Mouse (Mus musculus): ENCODE results near the gene S100pbp. TPM values are rescaled to one million over a fixed set of nuclear protein-coding genes. Genes with fewer than 3 reads are reported as not detected.

Gene S100pbp
- polyA plus RNA-seq, 1 experiment from 2014 or later: 18.5 TPM

DNA sequence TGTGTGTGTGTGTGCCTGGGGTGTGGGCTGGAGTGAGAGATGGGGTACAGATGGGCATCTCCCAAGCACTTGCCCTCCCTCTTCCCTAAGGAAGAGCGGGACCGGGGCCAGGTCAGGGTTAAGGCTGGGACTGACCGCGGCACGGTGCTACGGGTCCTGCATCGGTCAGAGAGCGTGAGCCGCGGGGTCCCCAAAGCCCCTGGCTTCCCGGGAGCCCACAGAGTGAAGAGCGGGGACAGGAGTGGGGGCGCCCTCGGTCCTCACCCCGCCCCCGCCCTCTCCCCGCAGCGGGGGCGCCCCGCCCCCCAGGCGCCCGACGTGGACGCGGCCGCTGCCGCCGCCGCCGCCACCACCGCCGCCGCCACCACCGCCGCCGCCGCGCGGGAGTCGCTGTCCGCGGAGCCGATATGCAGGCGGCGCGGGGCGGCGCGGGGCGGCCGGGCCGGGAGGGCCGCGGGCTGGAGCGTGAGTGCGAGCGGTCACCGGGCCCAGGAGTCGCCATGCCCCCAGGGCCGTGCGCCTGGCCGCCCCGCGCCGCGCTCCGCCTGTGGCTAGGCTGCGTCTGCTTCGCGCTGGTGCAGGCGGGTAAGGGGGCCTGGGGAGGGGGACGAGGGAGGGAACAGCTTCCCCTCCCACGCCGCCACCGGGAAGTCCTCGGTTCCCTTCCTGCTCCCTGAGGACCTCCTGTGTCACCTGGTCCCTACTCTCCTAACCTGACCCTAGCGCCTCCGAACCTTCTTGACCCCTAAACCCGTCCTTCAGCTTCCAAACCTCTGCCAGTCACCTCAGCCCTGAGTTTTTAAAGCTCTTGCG is 52.7 kb downstream of the S100pbp start, which contains the start of gene Fndc5:
Gene Fndc5, plus strand, starts transcription at position 421 of the 813 bp plus-strand sequence.
- Histone ChIP-seq H3K27me3 (peaks cover 21% of the 10 kb centered on the region), H3K36me3 (no peaks in the 10 kb centered on the region), H3K9me3 (replicated peaks) (no peaks in the 10 kb centered on the region), H3K27ac (replicated peaks) (no peak within 1 kb of the TSS), H3K4me2 (replicated peaks) (peak within 1 kb of the TSS; percentile 93), H3K4me3 (replicated peaks) (peak within 1 kb of the TSS; percentile 56), H3K9ac (peak within 1 kb of the TSS; percentile 53), H3K4me1 (peaks cover 35% of the 10 kb centered on the region)
- no peak for ATAC-seq (ENCODE audit: insufficient number of reproducible peaks, low FRiP score, low TSS enrichment, low read depth)
- 2% methylated on average over 24 of the region's 80 CpGs for WGBS

- Histone ChIP-seq H3K4me3 (replicated peaks) (peak overlapping the region; percentile 56), H3K9ac (no peak overlapping the region), H3K9me3 (replicated peaks) (no peaks in the 10 kb centered on the region), H3K27ac (replicated peaks) (no peak overlapping the region), H3K4me2 (replicated peaks) (peak overlapping the region; percentile 93), H3K36me3 (no peaks in the 10 kb centered on the region), H3K4me1 (peaks cover 30% of the 10 kb centered on the region), H3K27me3 (peaks cover 21% of the 10 kb centered on the region)
- 37% methylated on average over 9 of the region's 9 CpGs for WGBS
- ATAC-seq (ENCODE audit: insufficient number of reproducible peaks, low FRiP score, low TSS enrichment, low read depth): no peak
These were observed 53.3 kb downstream of the S100pbp start for GRCm38 (mm10) chr4:129136189-129136578.

DNA sequence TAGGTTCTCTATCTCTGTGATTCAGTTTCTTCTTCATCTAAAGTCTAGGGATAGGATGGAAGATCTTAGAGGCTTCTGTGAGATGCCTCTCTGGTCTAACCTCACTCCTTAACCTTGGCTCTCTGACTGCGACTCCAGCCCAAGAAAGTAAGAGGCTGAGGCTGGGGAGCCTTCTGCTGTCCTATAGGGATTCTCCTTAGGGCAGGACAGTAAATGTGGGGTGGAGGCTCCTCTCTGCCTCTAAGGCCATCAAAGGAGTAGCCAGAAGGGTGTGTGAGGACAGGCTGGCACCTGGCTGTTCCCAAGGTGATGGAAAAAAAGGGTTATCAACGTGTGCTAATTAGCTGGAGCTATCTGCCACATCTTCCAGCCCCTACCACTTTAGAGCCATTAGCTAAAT is 53.9 kb downstream of the S100pbp start:
- no peak overlapping the region for H3K4me2 ChIP-seq (replicated peaks)
- H3K27me3 ChIP-seq: peaks cover 21% of the 10 kb centered on the region
- H3K4me1 ChIP-seq: peaks cover 35% of the 10 kb centered on the region
- H3K27ac ChIP-seq (replicated peaks): no peak overlapping the region
- H3K9me3 ChIP-seq (replicated peaks): no peaks in the 10 kb centered on the region
- WGBS: 61% methylated on average over 2 of the region's 2 CpGs
- H3K9ac ChIP-seq: no peak overlapping the region
- ATAC-seq (ENCODE audit: insufficient number of reproducible peaks, low FRiP score, low TSS enrichment, low read depth): no peak
- peak overlapping the region; percentile 56; the same call in 1 of the 2 replicates for H3K4me3 ChIP-seq (replicated peaks)
- H3K36me3 ChIP-seq: no peaks in the 10 kb centered on the region

DNA sequence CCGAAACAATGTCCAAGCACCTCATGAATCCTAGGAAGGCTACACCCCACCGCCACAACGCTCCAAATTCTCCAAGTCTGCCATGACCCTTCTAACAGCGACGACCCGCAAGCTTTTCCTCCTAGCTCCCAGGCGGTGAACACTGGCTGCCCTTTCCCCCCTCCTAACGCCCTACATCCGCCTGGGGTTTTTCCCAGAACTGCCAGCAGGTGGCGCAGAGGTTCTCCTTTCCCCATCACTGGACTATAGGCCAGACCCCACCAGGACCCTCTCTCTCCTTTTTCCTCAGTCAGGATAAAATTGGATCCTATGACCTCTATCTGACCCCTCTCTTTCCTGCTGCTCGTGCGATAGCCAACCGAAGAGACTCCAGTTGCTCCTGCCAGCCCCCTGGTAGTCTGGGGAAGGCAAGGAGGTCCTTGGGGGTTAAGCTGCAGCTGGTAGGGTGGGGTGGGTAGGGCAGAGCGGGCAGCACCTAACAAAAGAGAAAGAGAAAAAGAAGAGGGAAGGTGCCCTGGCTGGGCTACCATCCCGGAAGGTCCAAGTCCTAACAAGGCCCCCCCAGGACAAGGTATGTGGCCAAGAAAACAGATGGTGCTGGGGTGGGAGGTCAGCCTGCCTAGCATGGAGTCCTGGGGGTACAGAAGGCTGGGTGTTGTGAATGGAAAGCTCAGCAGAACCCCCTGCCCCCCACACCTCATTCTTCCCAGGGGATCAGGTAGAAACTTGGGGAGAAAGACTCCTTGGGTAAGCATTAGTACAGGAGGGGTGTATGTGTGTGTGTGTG is 54.5 kb downstream of the S100pbp start:
- Histone ChIP-seq H3K9ac (no peak overlapping the region), H3K27ac (replicated peaks) (no peak overlapping the region), H3K9me3 (replicated peaks) (no peaks in the 10 kb centered on the region), H3K4me1 (peaks cover 38% of the 10 kb centered on the region), H3K4me3 (replicated peaks) (peak overlapping the region; percentile 56), H3K4me2 (replicated peaks) (peak overlapping the region; percentile 40), H3K27me3 (peaks cover 21% of the 10 kb centered on the region), H3K36me3 (no peaks in the 10 kb centered on the region)
- 12% methylated on average over 15 of the region's 15 CpGs for WGBS
- no peak for ATAC-seq (ENCODE audit: insufficient number of reproducible peaks, low FRiP score, low TSS enrichment, low read depth)

GRCm38 (mm10) chr4:129130755-129131303 is 58.7 kb downstream of the S100pbp start:
- H3K9me3 ChIP-seq (replicated peaks): no peaks in the 10 kb centered on the region
- WGBS: 3% methylated on average over 17 of the region's 17 CpGs
- ATAC-seq (ENCODE audit: insufficient number of reproducible peaks, low FRiP score, low TSS enrichment, low read depth): peak; percentile 52; the same call in 1 of the 2 replicates
- peaks cover 7% of the 10 kb centered on the region for H3K27me3 ChIP-seq
- peak overlapping the region; percentile 33 for H3K4me3 ChIP-seq (replicated peaks)
- H3K9ac ChIP-seq: no peak overlapping the region
- peak overlapping the region; percentile 49 for H3K4me2 ChIP-seq (replicated peaks)
- 0 out of 2 replicates have a peak overlapping the region, but pooled peaks have one; percentile 55 for H3K27ac ChIP-seq (replicated peaks)
- peaks cover 36% of the 10 kb centered on the region for H3K4me1 ChIP-seq
- no peaks in the 10 kb centered on the region for H3K36me3 ChIP-seq

DNA sequence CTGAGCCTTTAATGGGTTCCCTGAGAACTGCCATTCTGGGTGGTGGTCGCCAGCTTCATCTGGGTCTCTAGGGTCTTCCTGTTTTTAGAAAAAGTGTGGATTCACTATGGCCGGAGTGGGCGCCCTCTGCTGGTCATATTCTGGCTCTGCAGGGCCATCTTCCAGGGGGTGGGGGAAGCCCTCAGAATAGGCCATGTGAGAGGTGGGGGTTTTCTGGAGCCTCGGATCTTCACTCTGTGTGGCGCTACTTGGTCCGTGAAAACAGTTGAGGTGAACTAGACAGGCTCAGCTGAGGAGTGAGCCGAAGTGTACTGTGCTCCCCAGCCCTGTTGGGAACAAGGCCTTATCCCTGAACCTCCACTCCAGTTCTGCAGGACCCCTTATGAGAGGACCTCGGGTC is 59.4 kb downstream of the S100pbp start:
- 1% methylated on average over 8 of the region's 8 CpGs for WGBS
- peak overlapping the region; percentile 49 for H3K4me2 ChIP-seq (replicated peaks)
- H3K9ac ChIP-seq: no peak overlapping the region
- 0 out of 2 replicates have a peak, but pooled peaks have one; percentile 21 for ATAC-seq (ENCODE audit: insufficient number of reproducible peaks, low FRiP score, low TSS enrichment, low read depth)
- H3K4me3 ChIP-seq (replicated peaks): peak overlapping the region; percentile 33
- H3K36me3 ChIP-seq: no peaks in the 10 kb centered on the region
- H3K27ac ChIP-seq (replicated peaks): peak overlapping the region; percentile 55; the same call in 1 of the 2 replicates
- peaks cover 10% of the 10 kb centered on the region; the same call in 1 of the 2 replicates for H3K27me3 ChIP-seq
- H3K9me3 ChIP-seq (replicated peaks): no peaks in the 10 kb centered on the region
- peaks cover 41% of the 10 kb centered on the region for H3K4me1 ChIP-seq

DNA sequence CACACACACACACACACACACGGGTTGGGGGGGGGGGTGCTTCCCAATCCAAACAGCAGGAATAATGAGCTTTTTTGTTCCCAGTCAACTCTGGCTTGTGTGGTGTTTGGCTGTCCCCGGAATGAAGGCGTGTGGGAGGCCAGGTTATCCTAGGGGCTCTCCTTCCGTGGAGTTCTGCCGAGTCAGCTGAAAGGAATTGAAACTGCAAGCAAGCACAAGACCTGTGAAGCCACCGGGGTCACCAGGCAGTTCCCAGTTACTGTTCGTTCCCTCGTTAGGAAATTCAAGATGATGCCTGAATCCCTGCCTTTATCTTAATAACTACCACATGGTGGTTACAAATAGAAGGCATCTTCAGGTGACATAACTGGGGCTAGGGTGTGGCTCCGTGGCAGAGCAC is 60.1 kb downstream of the S100pbp start:
- Histone ChIP-seq H3K4me1 (peaks cover 41% of the 10 kb centered on the region), H3K27me3 (peaks cover 14% of the 10 kb centered on the region; the same call in 1 of the 2 replicates), H3K9ac (no peak overlapping the region), H3K36me3 (no peaks in the 10 kb centered on the region), H3K9me3 (replicated peaks) (no peaks in the 10 kb centered on the region), H3K27ac (replicated peaks) (no peak overlapping the region), H3K4me2 (replicated peaks) (no peak overlapping the region), H3K4me3 (replicated peaks) (no peak overlapping the region)
- WGBS: 14% methylated on average over 9 of the region's 9 CpGs
- ATAC-seq (ENCODE audit: insufficient number of reproducible peaks, low FRiP score, low TSS enrichment, low read depth): no peak

- Histone ChIP-seq H3K4me2 (replicated peaks) (no peak overlapping the region), H3K4me1 (peaks cover 41% of the 10 kb centered on the region), H3K36me3 (no peaks in the 10 kb centered on the region), H3K9me3 (replicated peaks) (no peaks in the 10 kb centered on the region), H3K4me3 (replicated peaks) (no peak overlapping the region), H3K9ac (no peak overlapping the region), H3K27ac (replicated peaks) (no peak overlapping the region), H3K27me3 (peaks cover 14% of the 10 kb centered on the region; the same call in 1 of the 2 replicates)
- ATAC-seq (ENCODE audit: insufficient number of reproducible peaks, low FRiP score, low TSS enrichment, low read depth): no peak
- 43% methylated on average over 13 of the region's 13 CpGs for WGBS
These were observed 60.8 kb downstream of the S100pbp start for GRCm38 (mm10) chr4:129128582-129129338.

DNA sequence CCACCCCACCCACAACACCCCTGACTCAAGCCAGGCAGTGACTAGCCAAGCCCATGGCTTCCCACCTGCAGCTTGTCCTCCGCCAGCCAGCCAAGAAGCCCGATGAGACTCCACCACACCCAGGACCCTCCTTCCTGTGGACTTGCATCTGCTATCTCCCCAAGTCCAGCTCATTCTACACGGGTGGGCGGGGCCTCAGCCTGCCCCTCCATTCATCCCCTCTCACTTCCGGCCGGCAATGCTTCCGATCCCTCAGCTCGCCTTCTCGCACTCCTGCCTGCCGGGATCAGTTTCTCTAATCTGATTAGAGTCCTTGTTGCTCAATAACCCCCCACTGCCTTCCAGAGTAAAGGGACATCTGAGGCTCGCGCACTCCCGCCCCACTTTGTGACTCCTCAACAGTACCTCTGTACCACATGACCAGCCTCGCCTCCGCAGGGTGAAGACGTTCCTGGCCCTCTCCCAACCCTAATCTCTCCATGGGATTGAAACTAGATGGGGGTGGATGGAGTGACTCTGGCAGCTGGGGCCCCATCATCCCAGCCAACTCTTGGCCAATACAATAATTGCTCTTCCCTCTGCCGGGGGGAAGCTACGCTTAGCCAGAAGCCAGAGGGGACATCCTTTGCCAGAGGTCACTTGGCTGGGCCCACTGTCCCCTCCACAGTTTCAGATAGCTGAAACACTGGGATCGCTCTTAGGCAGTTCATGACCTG is 63.6 kb downstream of the S100pbp start:
- Histone ChIP-seq H3K9ac (no peak overlapping the region), H3K9me3 (replicated peaks) (no peaks in the 10 kb centered on the region), H3K27ac (replicated peaks) (no peak overlapping the region), H3K4me3 (replicated peaks) (peak overlapping the region; percentile 15), H3K36me3 (no peaks in the 10 kb centered on the region), H3K4me2 (replicated peaks) (peak overlapping the region; percentile 31; the same call in 1 of the 2 replicates), H3K4me1 (peaks cover 49% of the 10 kb centered on the region), H3K27me3 (peaks cover 40% of the 10 kb centered on the region)
- WGBS: 14% methylated on average over 19 of the region's 19 CpGs
- ATAC-seq (ENCODE audit: insufficient number of reproducible peaks, low FRiP score, low TSS enrichment, low read depth): no peak

- peaks cover 51% of the 10 kb centered on the region for H3K27me3 ChIP-seq
- WGBS: 15% methylated on average over 13 of the region's 13 CpGs
- H3K4me1 ChIP-seq: peaks cover 43% of the 10 kb centered on the region
- H3K36me3 ChIP-seq: no peaks in the 10 kb centered on the region
- H3K4me2 ChIP-seq (replicated peaks): no peak overlapping the region
- H3K9ac ChIP-seq: no peak overlapping the region
- no peak overlapping the region for H3K27ac ChIP-seq (replicated peaks)
- H3K4me3 ChIP-seq (replicated peaks): no peak overlapping the region
- no peaks in the 10 kb centered on the region for H3K9me3 ChIP-seq (replicated peaks)
- no peak for ATAC-seq (ENCODE audit: insufficient number of reproducible peaks, low FRiP score, low TSS enrichment, low read depth)
These were observed 64.8 kb downstream of the S100pbp start for GRCm38 (mm10) chr4:129124652-129125146.

Data from embryonic facial prominence, embryonic 15.5 days (tissue).